Mouse (Mus musculus) CH12.LX (cell line): ENCODE results near the gene Actl6b. TPM values are rescaled to one million over a fixed set of nuclear protein-coding genes. Genes with fewer than 3 reads are reported as not detected.

ENCODE experiments used
- DNase-seq: peaks from one replicate; pipeline ENCODE4 v3.0.0-alpha.2; 2013; ENCODE audit errors: extremely low read depth
- H3K27ac ChIP-seq: 2 replicates; pipeline ENCODE4 v1.5.1; 2012; ENCODE audit warnings: low read depth, mild to moderate bottlenecking, control low read depth, moderate library complexity; ENCODE audit not compliant: insufficient read depth
- H3K27me3 ChIP-seq: replicated peaks from 2 replicates; pipeline ENCODE3; 2012; ENCODE audit warnings: inconsistent platforms
- H3K36me3 ChIP-seq, 2 experiments: replicated peaks in 1 of 2; 2 replicates each; pipeline versions ENCODE3 to v1.6.1; 2012; ENCODE audit warnings: inconsistent platforms in 1 of 2, low read length in 1 of 2, mild to moderate bottlenecking in 1 of 2, mixed read lengths in 1 of 2, moderate library complexity in 1 of 2; ENCODE audit not compliant: control insufficient read depth in 1 of 2, insufficient read depth in 1 of 2
- H3K4me1 ChIP-seq, 2 experiments: 2 replicates each; pipeline ENCODE4 v1.6.1; 2012; ENCODE audit warnings: inconsistent platforms in 1 of 2, moderate library complexity in 1 of 2; ENCODE audit not compliant: insufficient read depth in 2 of 2, control insufficient read depth in 1 of 2
- H3K4me2 ChIP-seq: 2 replicates; pipeline ENCODE4 v1.6.1; 2012; ENCODE audit warnings: low read depth, mild to moderate bottlenecking, control low read depth; ENCODE audit not compliant: poor library complexity, insufficient read depth, severe bottlenecking
- H3K4me3 ChIP-seq, 3 experiments: fragments of 150-350 bp in 1 of 3; sonication (generic) in 1 of 3; replicated peaks in 1 of 3; 2 replicates each; pipeline versions ENCODE3 to v1.5.1; 2011 to 2012; ENCODE audit warnings: low read depth in 2 of 3, low read length in 2 of 3, mild to moderate bottlenecking in 2 of 3, moderate library complexity in 2 of 3, control low read depth in 1 of 3, improper control_type of control experiment in 1 of 3, inconsistent platforms in 1 of 3, mixed read lengths in 1 of 3; ENCODE audit not compliant: poor library complexity in 1 of 3
- H3K79me2 ChIP-seq: replicated peaks from 2 replicates; pipeline ENCODE4 v1.6.1; 2012; ENCODE audit warnings: mild to moderate bottlenecking, moderate library complexity; ENCODE audit not compliant: control insufficient read depth, poor library complexity, insufficient read depth, severe bottlenecking; ENCODE audit errors: extremely low read depth
- H3K9ac ChIP-seq: 2 replicates; pipeline ENCODE4 v1.6.1; 2012; ENCODE audit warnings: low read depth, mild to moderate bottlenecking, control low read depth, moderate library complexity; ENCODE audit not compliant: insufficient read depth
- H3K9me3 ChIP-seq: replicated peaks from 2 replicates; pipeline ENCODE3; 2012; ENCODE audit warnings: low read length, inconsistent platforms, mixed read lengths
- CHD2 ChIP-seq: IDR thresholded peaks from 2 replicates; pipeline ENCODE4 v1.6.1; 2011; ENCODE audit warnings: low read length, improper control_type of control experiment
- E2F4 ChIP-seq: IDR thresholded peaks from 2 replicates; pipeline ENCODE4 v1.6.1; 2011; ENCODE audit warnings: low read depth, low read length, improper control_type of control experiment; ENCODE audit not compliant: insufficient replicate concordance
- EP300 ChIP-seq: IDR thresholded peaks from 2 replicates; pipeline ENCODE4 v1.6.1; 2011; ENCODE audit warnings: low read length, improper control_type of control experiment
- ETS1 ChIP-seq: conservative IDR thresholded peaks from 2 replicates; pipeline ENCODE4 v1.6.1; 2012; ENCODE audit warnings: low read depth, mild to moderate bottlenecking, inconsistent platforms, low read length, improper control_type of control experiment, moderate library complexity
- GABPA ChIP-seq: IDR thresholded peaks from 2 replicates; pipeline ENCODE4 v1.6.1; 2012; ENCODE audit warnings: low read depth, low read length, improper control_type of control experiment, inconsistent platforms; ENCODE audit not compliant: insufficient replicate concordance
- JUND ChIP-seq: conservative IDR thresholded peaks from 2 replicates; pipeline ENCODE4 v1.6.1; 2011; ENCODE audit warnings: low read depth, low read length, improper control_type of control experiment
- MAX ChIP-seq: IDR thresholded peaks from 2 replicates; pipeline ENCODE4 v1.6.1; 2011; ENCODE audit warnings: low read length, improper control_type of control experiment
- MAZ ChIP-seq: IDR thresholded peaks from 2 replicates; pipeline ENCODE4 v1.6.1; 2012; ENCODE audit warnings: low read depth, mild to moderate bottlenecking, inconsistent platforms, low read length, improper control_type of control experiment, moderate library complexity
- MEF2A ChIP-seq: IDR thresholded peaks from 2 replicates; pipeline ENCODE4 v1.6.1; 2014; ENCODE audit warnings: low read depth, mild to moderate bottlenecking, inconsistent platforms, low read length, improper control_type of control experiment, borderline replicate concordance
- NELFE ChIP-seq: IDR thresholded peaks from 2 replicates; pipeline ENCODE4 v1.6.1; 2011; ENCODE audit warnings: low read depth, low read length, improper control_type of control experiment
- NRF1 ChIP-seq: IDR thresholded peaks from 2 replicates; pipeline ENCODE4 v1.6.1; 2014; ENCODE audit warnings: low read depth, mild to moderate bottlenecking, inconsistent platforms, low read length, improper control_type of control experiment, moderate library complexity
- PAX5 ChIP-seq: IDR thresholded peaks from 2 replicates; pipeline ENCODE4 v1.6.1; 2012; ENCODE audit warnings: low read length, inconsistent platforms, mixed read lengths
- POLR2A ChIP-seq: IDR thresholded peaks from 2 replicates; pipeline ENCODE4 v1.6.1; 2011; ENCODE audit warnings: low read depth, mild to moderate bottlenecking, improper control_type of control experiment, low read length
- POLR2AphosphoS2 ChIP-seq: IDR thresholded peaks from 2 replicates; pipeline ENCODE4 v1.6.1; 2011; ENCODE audit warnings: low read depth, low read length, improper control_type of control experiment
- RCOR1 ChIP-seq: conservative IDR thresholded peaks from 2 replicates; pipeline ENCODE4 v1.6.1; 2012; ENCODE audit warnings: low read depth, mild to moderate bottlenecking, inconsistent platforms, low read length, improper control_type of control experiment
- SMC3 ChIP-seq: IDR thresholded peaks from 2 replicates; pipeline ENCODE4 v1.6.1; 2011; ENCODE audit warnings: low read depth, low read length, improper control_type of control experiment
- TBP ChIP-seq: conservative IDR thresholded peaks from 2 replicates; pipeline ENCODE4 v1.6.1; 2011; ENCODE audit warnings: low read depth, low read length, improper control_type of control experiment
- ZMIZ1 ChIP-seq: IDR thresholded peaks from 2 replicates; pipeline ENCODE4 v1.6.1; 2012; ENCODE audit warnings: low read depth, mild to moderate bottlenecking, inconsistent platforms, low read length, improper control_type of control experiment
- dilution Hi-C: fragments of 300-500 bp; cut with MboI; formaldehyde crosslinking; loops from 2 replicates; pipeline ENCODE4 v1.14.3; 2020; ENCODE audit warnings: low sequenced_read_pairs; ENCODE audit not compliant: extremely low pct_unique_long_range_greater_than_20kb, extremely low pct_ligation_motif_present
- in situ Hi-C: fragments of 300-500 bp; cut with MboI; formaldehyde crosslinking; loops from 3 replicates; pipeline ENCODE4 v1.14.3; 2019; ENCODE audit warnings: low sequenced_read_pairs, low pct_ligation_motif_present, low pct_unique_long_range_greater_than_20kb, mixed read lengths
- polyA plus RNA-seq: library from polyadenylated mRNA; unstranded; fragments of >175 nt; gene quantifications from 2 replicates; pipeline ENCODE4 v1.2.1, GENCODE M21; 2012; ENCODE audit warnings: low read depth; ENCODE audit not compliant: insufficient read length
- total RNA-seq, 2 experiments: library from RNA; depleted of rRNA; stranded (reverse); fragments of 300-350 nt in 1 of 2; fragments of >200 nt in 1 of 2; gene quantifications; 2 replicates each; pipeline ENCODE4 v1.2.3; 2012 to 2014

Actl6b gene
- total and polyA plus RNA-seq, 3 experiments = not detected

- no peak for TF ChIP-seq RCOR1
- TF ChIP-seq NRF1 = no peak
- no peak for TF ChIP-seq EP300
- no peak for TF ChIP-seq MAZ
- TF ChIP-seq MAX = 0 out of 2 replicates have a peak, but pooled peaks have one; percentile 44
- TF ChIP-seq ZMIZ1 = no peak
- TF ChIP-seq GABPA = no peak
- no peak for TF ChIP-seq E2F4
- no peak for TF ChIP-seq SMC3
- no peak for TF ChIP-seq PAX5
These were observed 16.3 kb downstream of the Actl6b start, which contains the start of gene Tfr2 (continued) for GRCm38 (mm10) chr5:137569665-137570064.

- dilution Hi-C loops = no loop called here
- TF ChIP-seq ETS1 (no peak), RCOR1 (no peak), SMC3 (no peak), POLR2A (no peak), JUND (no peak), NELFE (no peak), TBP (no peak), ZMIZ1 (no peak), MEF2A (no peak), POLR2AphosphoS2 (no peak), E2F4 (no peak), CHD2 (no peak), MAX (no peak)
- in situ Hi-C loops = no loop called here
- H3K4me3 ChIP-seq = no peak overlapping the region
- H3K36me3 ChIP-seq = no peaks in the 10 kb centered on the region
- H3K9me3 ChIP-seq = no peaks in the 10 kb centered on the region
- no peaks in the 10 kb centered on the region for H3K79me2 ChIP-seq
- H3K4me2 ChIP-seq = peak overlapping the region; percentile 70; the same call in 1 of the 2 replicates
- peaks cover 2 to 26% of the 10 kb centered on the region in 2 experiments for H3K4me1 ChIP-seq
- DNase-seq = no peak
- H3K27me3 ChIP-seq = peaks cover 10% of the 10 kb centered on the region
- no peak overlapping the region for H3K9ac ChIP-seq
- no peak overlapping the region for H3K27ac ChIP-seq
These were observed 16.9 kb downstream of the Actl6b start for GRCm38 (mm10) chr5:137570181-137570580.
